Mouse (Mus musculus) stomach, embryonic 15.5 days (tissue): ENCODE data around the gene Sfxn2. TPM values are rescaled to one million over a fixed set of nuclear protein-coding genes. Genes with fewer than 3 reads are reported as not detected.

Experiments used
- ATAC-seq: fragments of 200-750 bp; cut with Nextera tagmentation; 2 replicates; pipeline ENCODE4 v1.8.0; 2017; ENCODE audit warnings: low read depth, moderate number of reproducible peaks, moderate TSS enrichment; ENCODE audit not compliant: insufficient read depth, low FRiP score
- H3K27ac ChIP-seq: fragments of 300-500 bp; sonication (generic); 2 replicates; pipeline ENCODE4 v1.5.1; 2015; ENCODE audit warnings: mild to moderate bottlenecking, inconsistent platforms
- H3K27me3 ChIP-seq: fragments of 300-500 bp; sonication (generic); replicated peaks from 2 replicates; pipeline ENCODE4 v1.6.1; 2015; ENCODE audit warnings: inconsistent platforms
- H3K36me3 ChIP-seq: fragments of 300-500 bp; sonication (generic); 2 replicates; pipeline ENCODE4 v1.6.1; 2015; ENCODE audit warnings: inconsistent platforms
- H3K4me1 ChIP-seq: fragments of 300-500 bp; sonication (generic); 2 replicates; pipeline ENCODE4 v1.6.1; 2015; ENCODE audit warnings: inconsistent platforms
- H3K4me2 ChIP-seq: fragments of 300-500 bp; sonication (generic); 2 replicates; pipeline ENCODE4 v1.6.1; 2015; ENCODE audit warnings: mild to moderate bottlenecking, inconsistent platforms
- H3K4me3 ChIP-seq: fragments of 300-500 bp; sonication (generic); replicated peaks from 2 replicates; pipeline ENCODE4 v1.5.1; 2015; ENCODE audit warnings: inconsistent platforms
- H3K9ac ChIP-seq: fragments of 300-500 bp; sonication (generic); 2 replicates; pipeline ENCODE4 v1.6.1; 2015; ENCODE audit warnings: inconsistent platforms
- H3K9me3 ChIP-seq: fragments of 300-500 bp; sonication (generic); 2 replicates; pipeline ENCODE4 v1.6.1; 2016; ENCODE audit warnings: inconsistent platforms
- WGBS: fragments of 180-500 bp; shearing (Covaris S2); methylation state at CpG from one replicate; pipeline ENCODE4 v1.1.7; 2015; 5-methylcytosine and 5-hydroxymethylcytosine counted together
- polyA plus RNA-seq: library from polyadenylated mRNA; unstranded; fragments of >200 nt; fragmentation: Nextera tagmentation; extraction: Ambion mirVana; gene quantifications from 2 replicates; pipeline ENCODE4 v1.2.1, GENCODE M21; 2015

Gene Sfxn2
- polyA plus RNA-seq = 21.9 and 23.8 TPM in 2 replicates

GRCm38 (mm10) chr19:46572951-46573937 is at the start of gene Sfxn2, which contains the start of gene Arl3:
Sfxn2 (plus strand) TSS chr19:46573365.
Arl3 (minus strand) TSS chr19:46573198.
- H3K9ac ChIP-seq = peak within 1 kb of the TSS; percentile 73
- H3K9me3 ChIP-seq = no peaks in the 10 kb centered on the region
- 0 out of 2 replicates have a peak, but pooled peaks cover 17% of the 10 kb centered on the region for H3K4me1 ChIP-seq
- peak within 1 kb of the TSS; percentile 82 for H3K27ac ChIP-seq
- no peaks in the 10 kb centered on the region for H3K27me3 ChIP-seq
- WGBS = under 1% methylated on average over 65 of the region's 67 CpGs
- H3K4me2 ChIP-seq = peak within 1 kb of the TSS; percentile 87
- H3K4me3 ChIP-seq = peak within 1 kb of the TSS; percentile 79
- no peaks in the 10 kb centered on the region for H3K36me3 ChIP-seq
- ATAC-seq = peak; percentile 96

GRCm38 (mm10) chr19:46523480-46524151 is 49.5 kb upstream of the Sfxn2 start:
- H3K9ac ChIP-seq = no peak overlapping the region
- peak overlapping the region; percentile 79 for H3K27ac ChIP-seq
- no peaks in the 10 kb centered on the region for H3K27me3 ChIP-seq
- no peaks in the 10 kb centered on the region for H3K9me3 ChIP-seq
- H3K4me1 ChIP-seq = peaks cover 39% of the 10 kb centered on the region
- 11% methylated on average over 20 of the region's 20 CpGs for WGBS
- no peaks in the 10 kb centered on the region for H3K36me3 ChIP-seq
- peak overlapping the region; percentile 52 for H3K4me2 ChIP-seq
- H3K4me3 ChIP-seq = peak overlapping the region; percentile 15
- ATAC-seq = peak; percentile 79

- 17% methylated on average over 6 of the region's 6 CpGs for WGBS
- peak overlapping the region; percentile 15 for H3K4me3 ChIP-seq
- H3K36me3 ChIP-seq = no peaks in the 10 kb centered on the region
- no peaks in the 10 kb centered on the region for H3K9me3 ChIP-seq
- peak overlapping the region; percentile 79 for H3K27ac ChIP-seq
- H3K4me2 ChIP-seq = peak overlapping the region; percentile 52
- ATAC-seq = no peak
- H3K27me3 ChIP-seq = no peaks in the 10 kb centered on the region
- no peak overlapping the region for H3K9ac ChIP-seq
- peaks cover 39% of the 10 kb centered on the region for H3K4me1 ChIP-seq
These were observed 49.0 kb upstream of the Sfxn2 start for GRCm38 (mm10) chr19:46524152-46524544.

GRCm38 (mm10) chr19:46524601-46525321 is 48.4 kb upstream of the Sfxn2 start:
- ATAC-seq = peak; percentile 32
- peak overlapping the region; percentile 52 for H3K4me2 ChIP-seq
- H3K9ac ChIP-seq = no peak overlapping the region
- peak overlapping the region; percentile 15; the same call in 1 of the 2 replicates for H3K4me3 ChIP-seq
- no peaks in the 10 kb centered on the region for H3K36me3 ChIP-seq
- H3K27ac ChIP-seq = peak overlapping the region; percentile 79
- H3K9me3 ChIP-seq = no peaks in the 10 kb centered on the region
- peaks cover 43% of the 10 kb centered on the region for H3K4me1 ChIP-seq
- no peaks in the 10 kb centered on the region for H3K27me3 ChIP-seq
- WGBS = 27% methylated on average over 14 of the region's 14 CpGs

- ATAC-seq = no peak
- Histone ChIP-seq H3K9ac (no peak overlapping the region), H3K4me1 (peaks cover 55% of the 10 kb centered on the region), H3K36me3 (no peaks in the 10 kb centered on the region), H3K27ac (peak overlapping the region; percentile 79), H3K4me3 (no peak overlapping the region), H3K9me3 (no peaks in the 10 kb centered on the region), H3K27me3 (no peaks in the 10 kb centered on the region), H3K4me2 (no peak overlapping the region)
- 59% methylated on average over 10 of the region's 10 CpGs for WGBS
These were observed 47.2 kb upstream of the Sfxn2 start for GRCm38 (mm10) chr19:46525691-46526631.

- no peak for ATAC-seq
- Histone ChIP-seq H3K4me2 (peak overlapping the region; percentile 46), H3K9ac (no peak overlapping the region), H3K27ac (peak overlapping the region; percentile 79), H3K4me1 (peaks cover 68% of the 10 kb centered on the region), H3K27me3 (no peaks in the 10 kb centered on the region), H3K4me3 (no peak overlapping the region; the same call in 1 of the 2 replicates), H3K9me3 (no peaks in the 10 kb centered on the region), H3K36me3 (no peaks in the 10 kb centered on the region)
- WGBS = 41% methylated on average over 17 of the region's 17 CpGs
These were observed 45.3 kb upstream of the Sfxn2 start for GRCm38 (mm10) chr19:46527632-46528528.

GRCm38 (mm10) chr19:46528529-46529213 is 44.5 kb upstream of the Sfxn2 start:
- 6% methylated on average over 20 of the region's 20 CpGs for WGBS
- 0 out of 2 replicates have a peak overlapping the region, but pooled peaks have one; percentile 22 for H3K9ac ChIP-seq
- no peaks in the 10 kb centered on the region for H3K9me3 ChIP-seq
- H3K4me1 ChIP-seq = peaks cover 68% of the 10 kb centered on the region
- no peaks in the 10 kb centered on the region for H3K27me3 ChIP-seq
- H3K4me2 ChIP-seq = peak overlapping the region; percentile 46
- no peaks in the 10 kb centered on the region for H3K36me3 ChIP-seq
- H3K4me3 ChIP-seq = peak overlapping the region; percentile 14; the same call in 1 of the 2 replicates
- peak overlapping the region; percentile 79 for H3K27ac ChIP-seq
- peak; percentile 11; the same call in 1 of the 2 replicates for ATAC-seq

GRCm38 (mm10) chr19:46529601-46530448 is 43.3 kb upstream of the Sfxn2 start:
- Histone ChIP-seq H3K4me1 (peaks cover 58% of the 10 kb centered on the region), H3K9ac (0 out of 2 replicates have a peak overlapping the region, but pooled peaks have one; percentile 22), H3K4me2 (peak overlapping the region; percentile 46), H3K9me3 (no peaks in the 10 kb centered on the region), H3K27me3 (no peaks in the 10 kb centered on the region), H3K36me3 (no peaks in the 10 kb centered on the region), H3K27ac (peak overlapping the region; percentile 79), H3K4me3 (no peak overlapping the region)
- ATAC-seq = no peak
- WGBS = 31% methylated on average over 13 of the region's 13 CpGs

GRCm38 (mm10) chr19:46530449-46530990 is 42.6 kb upstream of the Sfxn2 start:
- H3K9me3 ChIP-seq = no peaks in the 10 kb centered on the region
- no peaks in the 10 kb centered on the region for H3K36me3 ChIP-seq
- peak overlapping the region; percentile 36 for H3K4me2 ChIP-seq
- no peaks in the 10 kb centered on the region for H3K27me3 ChIP-seq
- no peak overlapping the region for H3K4me3 ChIP-seq
- 21% methylated on average over 8 of the region's 8 CpGs for WGBS
- peak overlapping the region; percentile 79 for H3K27ac ChIP-seq
- no peak overlapping the region for H3K9ac ChIP-seq
- peaks cover 55% of the 10 kb centered on the region for H3K4me1 ChIP-seq
- ATAC-seq = no peak
